Mouse (Mus musculus) spleen, postnatal 36 days (tissue): ENCODE results near the gene Gtf2ird1.

Experiments used
- DNase-seq, 2 experiments: peaks; one replicate each; pipeline ENCODE4 v3.0.0; 2022; ENCODE audit warnings: low spot score in 2 of 2, mixed read lengths in 1 of 2

Gtf2ird1 gene

GRCm38 (mm10) chr5:134445208-134445831, 11.2 kb downstream of the Gtf2ird1 start:
- no peak for DNase-seq

DNA sequence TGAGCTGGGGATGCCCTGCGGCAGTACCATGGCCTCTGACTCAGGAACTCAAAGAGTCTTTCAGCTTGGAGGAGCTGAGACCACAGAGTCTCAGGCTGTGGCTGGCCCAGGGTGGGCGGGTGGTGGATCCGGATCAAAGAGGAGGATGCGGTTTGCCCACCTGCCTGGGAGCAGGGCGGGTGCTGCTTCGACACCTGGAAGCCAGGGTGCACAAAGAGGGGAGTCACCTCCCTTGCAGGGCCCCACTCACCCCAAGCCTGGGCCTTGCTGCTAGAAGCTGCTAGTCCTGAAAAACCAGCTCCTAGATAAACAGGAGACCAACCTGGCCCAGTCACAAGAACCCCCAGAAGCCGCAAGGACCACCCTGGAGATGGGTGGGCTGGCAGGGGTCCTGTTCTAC, 12.0 kb downstream of the Gtf2ird1 start:
- peak; percentile 34 to 48 for DNase-seq

DNA sequence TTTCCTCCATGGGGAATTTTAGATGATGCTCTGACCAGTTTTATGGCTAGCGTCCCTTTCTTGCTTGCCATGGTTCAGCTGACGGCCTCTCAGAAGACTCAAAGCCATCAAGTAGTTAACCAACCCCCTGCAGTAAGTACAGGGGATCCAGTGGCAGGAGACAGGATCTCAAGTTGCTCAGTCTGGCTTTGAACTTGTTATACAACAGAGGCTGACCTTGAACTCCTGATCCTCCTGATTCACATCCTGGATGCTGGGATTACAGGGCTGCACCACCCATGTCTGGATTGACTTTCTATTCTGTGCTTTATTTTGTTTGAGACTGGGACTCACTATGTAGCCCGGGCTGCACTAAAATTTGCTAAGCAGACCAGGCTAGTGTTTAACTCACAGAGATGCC, 14.4 kb downstream of the Gtf2ird1 start:
- DNase-seq, result no peak

- no peak for DNase-seq
Observed at GRCm38 (mm10) chr5:134441105-134441504, 15.4 kb downstream of the Gtf2ird1 start.

DNA sequence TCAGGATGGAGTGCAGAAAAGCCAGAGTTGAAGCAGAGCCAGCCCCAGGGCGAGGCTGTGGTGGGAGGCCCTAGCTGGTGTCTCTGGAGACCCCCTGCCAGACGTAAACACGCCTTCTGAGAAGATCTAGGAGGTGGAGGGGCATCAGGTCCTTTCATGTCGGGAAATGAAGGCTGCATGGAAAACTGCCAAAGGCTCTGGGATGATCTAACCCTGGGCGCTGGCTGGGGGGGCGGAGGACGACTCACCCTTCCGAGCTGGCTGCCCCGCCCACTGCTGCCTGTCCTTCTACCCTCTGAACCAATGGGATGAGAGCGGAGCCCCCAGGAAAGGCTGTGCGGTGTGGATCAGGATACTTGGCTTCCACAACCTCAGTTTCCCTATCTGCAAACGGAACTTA, 16.4 kb downstream of the Gtf2ird1 start:
- no peak for DNase-seq

GRCm38 (mm10) chr5:134439481-134439880, 17.0 kb downstream of the Gtf2ird1 start:
- no peak for DNase-seq

- no peak for DNase-seq
Observed at GRCm38 (mm10) chr5:134438676-134439425, 17.7 kb downstream of the Gtf2ird1 start.

- peak in 1 of 2 experiments; percentile 16 for DNase-seq
Observed at GRCm38 (mm10) chr5:134437459-134437827, 19.1 kb downstream of the Gtf2ird1 start.

DNA sequence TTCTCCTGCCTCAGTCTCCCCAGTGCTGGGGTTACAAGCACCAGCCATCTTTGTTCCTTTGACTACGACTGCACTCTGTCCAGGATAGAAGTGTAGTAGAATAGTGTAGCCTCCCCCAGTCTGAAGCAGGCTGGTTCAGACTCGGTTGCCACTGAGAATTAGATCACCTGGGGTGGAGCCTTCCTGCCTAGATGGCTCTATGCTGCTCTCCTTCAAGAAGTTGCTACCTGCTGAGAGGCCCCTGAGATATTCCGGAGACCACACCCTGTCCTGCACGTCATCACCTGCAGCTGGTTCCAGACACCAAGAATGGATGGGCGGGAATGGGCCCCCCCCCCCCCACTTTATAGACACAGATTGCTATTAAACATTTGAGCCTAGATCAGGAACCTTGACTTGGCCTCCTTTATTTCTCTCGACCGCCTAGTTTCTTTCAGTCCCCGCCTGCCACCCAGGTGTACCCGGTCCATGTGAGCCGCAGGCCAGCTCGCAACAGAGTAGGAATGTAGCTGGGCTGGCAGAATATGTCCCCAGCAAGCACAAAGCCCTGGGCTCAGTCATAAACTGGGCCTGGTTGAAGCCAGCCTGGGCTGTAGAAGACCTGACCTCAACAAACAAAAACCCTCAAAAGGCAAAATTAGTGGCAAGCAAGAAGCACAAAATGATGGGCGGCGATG, 19.6 kb downstream of the Gtf2ird1 start:
- DNase-seq, result no peak

GRCm38 (mm10) chr5:134435836-134436331, 20.6 kb downstream of the Gtf2ird1 start:
- no peak for DNase-seq

DNA sequence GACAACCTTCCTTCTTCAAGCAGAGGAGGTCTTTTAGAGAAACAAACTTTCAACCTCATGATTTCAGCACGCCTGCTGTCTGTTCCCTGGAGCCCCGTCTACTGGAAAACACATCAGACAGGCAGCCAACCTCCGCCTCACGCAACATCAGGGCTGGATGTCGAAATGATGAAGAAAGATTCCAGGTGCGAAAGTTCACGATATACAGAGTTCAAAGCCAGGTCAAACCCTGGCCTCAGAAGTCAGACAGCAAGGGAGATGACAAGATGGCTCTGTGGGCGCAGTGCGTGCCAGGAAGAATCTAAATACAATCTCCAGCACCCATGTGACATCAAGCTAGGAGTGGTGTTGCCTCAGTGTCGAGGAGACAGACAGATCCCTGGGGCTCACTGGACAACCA, 23.4 kb downstream of the Gtf2ird1 start:
- DNase-seq, result no peak

GRCm38 (mm10) chr5:134430087-134430486, 26.4 kb downstream of the Gtf2ird1 start:
- DNase-seq, result no peak

DNA sequence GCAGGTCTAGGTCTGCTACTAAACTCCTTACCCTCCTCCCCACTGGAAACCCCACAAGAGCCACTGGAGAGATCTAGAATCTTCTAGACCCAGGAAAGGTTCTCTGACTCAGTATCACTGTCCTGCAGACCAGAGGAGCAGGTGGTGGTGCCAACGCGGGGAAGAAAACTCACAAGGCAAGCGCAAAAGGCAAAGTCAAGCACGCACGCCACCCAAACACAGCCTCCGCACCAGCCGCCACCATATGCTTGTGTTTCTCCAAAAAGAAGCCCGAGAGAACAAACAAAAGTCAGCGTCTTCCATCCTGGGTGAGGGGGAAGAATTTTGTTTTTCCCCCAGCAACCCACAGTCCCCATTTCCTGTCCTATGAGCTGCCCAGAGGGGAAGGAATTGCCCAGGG, 28.9 kb downstream of the Gtf2ird1 start:
- no peak for DNase-seq

DNA sequence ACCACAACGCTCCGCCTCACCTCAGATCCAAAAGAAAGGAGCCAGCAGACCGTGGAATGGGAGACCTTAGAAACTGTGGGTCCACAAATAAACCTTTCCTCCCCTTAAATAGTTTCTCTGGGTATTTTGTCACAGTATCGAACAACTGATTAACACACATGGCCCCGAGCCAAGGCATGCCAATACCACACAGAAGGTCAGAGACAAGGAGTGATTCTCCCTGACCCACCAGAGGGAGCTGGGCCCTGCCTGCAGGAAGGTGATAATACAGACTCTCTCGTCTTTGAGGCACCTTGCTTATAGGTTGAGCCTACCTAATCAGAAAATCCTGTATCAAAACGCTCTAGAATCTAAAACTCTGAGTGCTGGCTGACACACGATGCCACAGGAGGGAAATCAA, 30.9 kb downstream of the Gtf2ird1 start:
- no peak for DNase-seq

DNA sequence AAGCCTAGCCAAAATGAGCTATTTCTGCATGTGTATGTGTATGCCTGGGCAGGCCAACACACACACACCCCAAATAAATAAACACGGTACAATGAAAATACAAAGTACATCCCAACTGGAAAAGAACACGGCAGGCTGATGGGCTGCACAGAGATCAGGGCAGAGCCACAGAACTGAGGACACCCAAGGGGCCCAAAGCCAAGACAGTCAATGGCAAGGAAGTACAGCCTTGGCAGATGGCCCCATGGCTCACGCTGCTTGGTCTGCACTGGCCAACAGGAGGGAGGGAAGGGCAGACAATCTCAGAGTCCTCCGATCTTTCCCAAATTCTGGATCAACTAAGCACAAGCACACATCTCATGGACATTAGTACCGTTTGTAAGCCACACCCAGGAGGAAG, 32.6 kb downstream of the Gtf2ird1 start:
- no peak for DNase-seq

- DNase-seq, result no peak
Observed at GRCm38 (mm10) chr5:134423372-134423771, 33.1 kb downstream of the Gtf2ird1 start.

DNA sequence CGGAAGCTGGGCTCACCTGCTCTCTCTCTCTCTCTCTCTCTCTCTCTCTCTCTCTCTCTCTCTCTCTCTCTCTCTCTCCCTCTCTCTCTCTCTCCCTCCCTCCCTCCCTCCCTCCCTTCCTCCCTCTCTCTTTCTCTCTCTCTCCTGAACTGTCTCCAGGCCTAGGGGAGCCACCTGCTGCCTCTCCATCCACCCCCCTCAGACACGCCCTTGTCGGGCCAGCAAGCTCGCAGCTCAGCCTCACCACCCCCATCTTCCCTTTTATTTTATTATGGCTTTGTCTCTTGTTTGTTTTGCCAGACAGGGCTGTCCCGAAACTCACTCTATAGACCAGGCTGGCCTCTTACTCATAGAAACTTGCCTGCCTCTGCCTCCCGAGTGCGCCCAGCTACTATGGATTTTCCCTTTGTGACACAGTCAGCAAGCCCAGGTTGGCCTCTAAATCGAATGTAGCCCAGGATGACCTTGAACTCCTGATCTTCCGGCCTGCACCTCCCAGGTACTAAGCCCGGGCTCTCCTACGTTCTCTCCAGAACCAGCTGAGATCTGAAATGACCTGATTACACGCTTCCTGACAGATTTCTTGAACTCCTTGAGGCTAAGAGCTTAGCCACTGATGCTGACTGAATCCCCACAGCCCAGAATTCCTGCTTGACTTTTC, 34.1 kb downstream of the Gtf2ird1 start:
- DNase-seq, result no peak

GRCm38 (mm10) chr5:134421061-134421460, 35.5 kb downstream of the Gtf2ird1 start:
- DNase-seq, result no peak

- DNase-seq, result no peak
Observed at GRCm38 (mm10) chr5:134419700-134420099, 36.8 kb downstream of the Gtf2ird1 start.

GRCm38 (mm10) chr5:134418315-134419074, 38.0 kb downstream of the Gtf2ird1 start:
- DNase-seq, result no peak

DNA sequence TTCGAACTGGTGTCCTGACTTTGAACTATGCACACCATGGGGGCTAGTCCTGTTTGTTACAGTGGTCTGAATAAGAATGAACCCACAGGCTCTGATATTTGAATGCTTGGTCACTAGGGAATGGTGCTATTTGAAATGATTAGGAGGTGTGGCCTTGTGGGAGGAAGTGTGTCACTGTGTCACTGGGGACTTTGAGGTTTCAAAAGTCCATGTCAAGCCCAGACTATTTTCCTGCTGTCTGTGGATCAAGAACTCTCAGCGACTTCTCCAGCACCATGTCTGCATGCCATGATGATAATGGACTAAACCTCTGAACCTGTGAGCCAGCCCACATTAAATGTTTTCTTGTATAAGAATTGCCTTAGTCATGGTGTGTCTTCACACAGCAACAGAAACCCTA, 44.2 kb downstream of the Gtf2ird1 start:
- no peak for DNase-seq
